Mouse (Mus musculus) neural tube, embryonic 12.5 days (tissue): ENCODE data around the gene Il4ra. TPM values are rescaled to one million over a fixed set of nuclear protein-coding genes. Genes with fewer than 3 reads are reported as not detected.

Source experiments
- ATAC-seq: fragments of 200-750 bp; cut with Nextera tagmentation; 2 replicates; pipeline ENCODE4 v1.8.0; 2017; ENCODE audit warnings: low read depth, mild to moderate bottlenecking, moderate TSS enrichment, moderate library complexity; ENCODE audit not compliant: low FRiP score
- H3K27ac ChIP-seq: fragments of 300-500 bp; sonication (generic); 2 replicates; pipeline ENCODE4 v1.5.1; 2016
- H3K27me3 ChIP-seq: fragments of 300-500 bp; sonication (generic); replicated peaks from 2 replicates; pipeline ENCODE4 v1.6.1; 2016; ENCODE audit warnings: mild to moderate bottlenecking
- H3K36me3 ChIP-seq: fragments of 300-500 bp; sonication (generic); 2 replicates; pipeline ENCODE4 v1.6.1; 2016; ENCODE audit warnings: mild to moderate bottlenecking
- H3K4me1 ChIP-seq: fragments of 300-500 bp; sonication (generic); 2 replicates; pipeline ENCODE4 v1.6.1; 2016
- H3K4me2 ChIP-seq: fragments of 300-500 bp; sonication (generic); replicated peaks from 2 replicates; pipeline ENCODE4 v1.6.1; 2016; ENCODE audit warnings: mild to moderate bottlenecking
- H3K4me3 ChIP-seq: fragments of 300-500 bp; sonication (generic); 2 replicates; pipeline ENCODE4 v1.5.1; 2016
- H3K9ac ChIP-seq: fragments of 300-500 bp; sonication (generic); 2 replicates; pipeline ENCODE4 v1.6.1; 2016; ENCODE audit warnings: mild to moderate bottlenecking
- H3K9me3 ChIP-seq: fragments of 300-500 bp; sonication (generic); 2 replicates; pipeline ENCODE4 v1.6.1; 2016; ENCODE audit warnings: mild to moderate bottlenecking
- WGBS: fragments of 180-500 bp; shearing (Covaris S2); methylation state at CpG from one replicate; pipeline ENCODE4 v1.1.7; 2016; 5-methylcytosine and 5-hydroxymethylcytosine counted together
- polyA plus RNA-seq: library from polyadenylated mRNA; unstranded; fragments of >200 nt; fragmentation: Nextera tagmentation; extraction: Ambion mirVana; gene quantifications from 2 replicates; pipeline ENCODE4 v1.2.1, GENCODE M21; 2016

Gene Il4ra
- polyA plus RNA-seq, 1 experiment from 2014 or later, result 5.1 TPM

- no peak for ATAC-seq
- Histone ChIP-seq H3K36me3 (no peaks in the 10 kb centered on the region; the same call in 1 of the 2 replicates), H3K4me2 (no peak overlapping the region), H3K9me3 (no peaks in the 10 kb centered on the region), H3K4me3 (no peak overlapping the region), H3K27ac (no peak overlapping the region), H3K27me3 (no peaks in the 10 kb centered on the region), H3K4me1 (peaks cover 3% of the 10 kb centered on the region), H3K9ac (no peak overlapping the region)
- 86% methylated on average over 3 of the region's 3 CpGs for WGBS
These were observed 11.2 kb downstream of the Il4ra start for GRCm38 (mm10) chr7:125563093-125563492.

GRCm38 (mm10) chr7:125564316-125565024, 12.6 kb downstream of the Il4ra start:
- 79% methylated on average over 11 of the region's 11 CpGs for WGBS
- H3K27me3 ChIP-seq, result no peaks in the 10 kb centered on the region
- no peak overlapping the region for H3K4me2 ChIP-seq
- no peaks in the 10 kb centered on the region for H3K9me3 ChIP-seq
- no peak for ATAC-seq
- H3K27ac ChIP-seq, result no peak overlapping the region
- H3K36me3 ChIP-seq, result no peaks in the 10 kb centered on the region; the same call in 1 of the 2 replicates
- peaks cover 3% of the 10 kb centered on the region for H3K4me1 ChIP-seq
- H3K9ac ChIP-seq, result no peak overlapping the region
- H3K4me3 ChIP-seq, result no peak overlapping the region

- no peaks in the 10 kb centered on the region for H3K27me3 ChIP-seq
- H3K36me3 ChIP-seq, result no peaks in the 10 kb centered on the region; the same call in 1 of the 2 replicates
- no peak overlapping the region for H3K27ac ChIP-seq
- ATAC-seq, result no peak
- 48% methylated on average over 12 of the region's 12 CpGs for WGBS
- H3K9ac ChIP-seq, result no peak overlapping the region
- H3K9me3 ChIP-seq, result no peaks in the 10 kb centered on the region
- no peak overlapping the region for H3K4me3 ChIP-seq
- peaks cover 3% of the 10 kb centered on the region for H3K4me1 ChIP-seq
- no peak overlapping the region for H3K4me2 ChIP-seq
These were observed 13.8 kb downstream of the Il4ra start for GRCm38 (mm10) chr7:125565516-125566285.

GRCm38 (mm10) chr7:125566420-125566819, 14.5 kb downstream of the Il4ra start:
- Histone ChIP-seq H3K27me3 (no peaks in the 10 kb centered on the region), H3K27ac (no peak overlapping the region), H3K36me3 (no peaks in the 10 kb centered on the region; the same call in 1 of the 2 replicates), H3K4me1 (peaks cover 3% of the 10 kb centered on the region), H3K4me3 (no peak overlapping the region), H3K4me2 (no peak overlapping the region), H3K9me3 (no peaks in the 10 kb centered on the region), H3K9ac (no peak overlapping the region)
- ATAC-seq, result no peak
- WGBS, result 75% methylated on average over 2 of the region's 2 CpGs

DNA sequence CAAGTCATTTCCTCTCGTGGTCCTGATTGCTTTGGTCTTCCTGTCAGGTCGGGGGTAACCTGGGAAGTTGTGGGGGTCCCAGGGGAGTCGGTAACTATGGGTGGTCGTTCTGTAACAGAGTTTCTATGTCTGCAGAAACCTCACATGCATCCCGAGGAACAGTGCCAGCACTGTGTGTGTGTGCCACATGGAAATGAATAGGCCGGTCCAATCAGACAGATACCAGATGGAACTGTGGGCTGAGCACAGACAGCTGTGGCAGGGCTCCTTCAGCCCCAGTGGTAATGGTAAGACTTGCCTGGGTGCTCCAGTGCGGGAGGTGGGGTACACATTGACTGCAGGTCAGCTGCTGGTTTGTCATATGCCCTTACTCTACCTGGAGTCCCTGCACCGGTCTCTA, 17.0 kb downstream of the Il4ra start:
- WGBS, result 86% methylated on average over 8 of the region's 8 CpGs
- peaks cover 3% of the 10 kb centered on the region for H3K4me1 ChIP-seq
- no peak for ATAC-seq

GRCm38 (mm10) chr7:125571891-125572290, 20.0 kb downstream of the Il4ra start:
- 0 out of 2 replicates have a peak, but pooled peaks have one; percentile 14 for ATAC-seq
- Histone ChIP-seq H3K4me2 (no peak overlapping the region), H3K27me3 (no peaks in the 10 kb centered on the region), H3K9me3 (no peaks in the 10 kb centered on the region), H3K4me1 (no peaks in the 10 kb centered on the region; the same call in 1 of the 2 replicates), H3K36me3 (no peaks in the 10 kb centered on the region), H3K9ac (no peak overlapping the region), H3K27ac (no peak overlapping the region), H3K4me3 (no peak overlapping the region)
- WGBS, result 72% methylated on average over 19 of the region's 19 CpGs

More for the DNA sequence above, 17.0 kb downstream of the Il4ra start:
- no peaks in the 10 kb centered on the region; the same call in 1 of the 2 replicates for H3K36me3 ChIP-seq
- H3K27ac ChIP-seq, result no peak overlapping the region
- no peak overlapping the region for H3K9ac ChIP-seq
- H3K9me3 ChIP-seq, result no peaks in the 10 kb centered on the region
- no peaks in the 10 kb centered on the region for H3K27me3 ChIP-seq
- no peak overlapping the region for H3K4me2 ChIP-seq
- H3K4me3 ChIP-seq, result no peak overlapping the region

DNA sequence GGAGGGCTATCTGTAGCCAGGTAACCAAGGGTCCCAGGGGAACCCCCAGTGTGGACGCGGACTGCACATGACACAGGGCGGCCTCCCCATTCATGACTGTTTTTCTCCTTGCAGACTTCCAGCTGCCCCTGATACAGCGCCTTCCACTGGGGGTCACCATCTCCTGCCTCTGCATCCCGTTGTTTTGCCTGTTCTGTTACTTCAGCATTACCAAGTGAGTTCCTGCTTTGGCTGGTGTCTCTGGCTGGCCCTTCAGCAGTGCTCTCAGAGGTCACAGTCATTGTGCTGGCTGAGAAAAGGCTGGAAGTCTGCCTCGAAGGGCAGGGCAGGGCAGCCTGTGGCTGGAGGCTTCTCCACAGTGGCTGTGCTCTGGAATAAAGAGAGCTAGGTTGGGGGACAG, 20.8 kb downstream of the Il4ra start:
- H3K9ac ChIP-seq, result no peak overlapping the region
- H3K27ac ChIP-seq, result no peak overlapping the region
- H3K27me3 ChIP-seq, result no peaks in the 10 kb centered on the region
- H3K4me1 ChIP-seq, result peaks cover 7% of the 10 kb centered on the region; the same call in 1 of the 2 replicates
- WGBS, result 84% methylated on average over 6 of the region's 6 CpGs
- no peak for ATAC-seq
- H3K4me2 ChIP-seq, result no peak overlapping the region
- no peaks in the 10 kb centered on the region for H3K9me3 ChIP-seq
- H3K4me3 ChIP-seq, result no peak overlapping the region
- H3K36me3 ChIP-seq, result no peaks in the 10 kb centered on the region

- H3K36me3 ChIP-seq, result no peaks in the 10 kb centered on the region
- 79% methylated on average over 2 of the region's 2 CpGs for WGBS
- no peak for ATAC-seq
- no peak overlapping the region for H3K4me3 ChIP-seq
- peaks cover 7% of the 10 kb centered on the region; the same call in 1 of the 2 replicates for H3K4me1 ChIP-seq
- H3K9ac ChIP-seq, result no peak overlapping the region
- no peaks in the 10 kb centered on the region for H3K9me3 ChIP-seq
- no peak overlapping the region for H3K4me2 ChIP-seq
- H3K27me3 ChIP-seq, result no peaks in the 10 kb centered on the region
- no peak overlapping the region for H3K27ac ChIP-seq
These were observed 21.9 kb downstream of the Il4ra start for GRCm38 (mm10) chr7:125573849-125574248.

- H3K27me3 ChIP-seq, result no peaks in the 10 kb centered on the region
- ATAC-seq, result no peak
- H3K9ac ChIP-seq, result no peak overlapping the region
- no peaks in the 10 kb centered on the region for H3K36me3 ChIP-seq
- H3K4me2 ChIP-seq, result no peak overlapping the region
- H3K4me1 ChIP-seq, result peaks cover 7% of the 10 kb centered on the region; the same call in 1 of the 2 replicates
- no peak overlapping the region for H3K4me3 ChIP-seq
- H3K9me3 ChIP-seq, result no peaks in the 10 kb centered on the region
- 90% methylated on average over 3 of the region's 3 CpGs for WGBS
- no peak overlapping the region for H3K27ac ChIP-seq
These were observed 22.9 kb downstream of the Il4ra start for GRCm38 (mm10) chr7:125574832-125575231.

- H3K4me3 ChIP-seq, result no peak overlapping the region
- 93% methylated on average over 16 of the region's 16 CpGs for WGBS
- H3K4me1 ChIP-seq, result peaks cover 9% of the 10 kb centered on the region
- H3K36me3 ChIP-seq, result no peaks in the 10 kb centered on the region
- no peak overlapping the region for H3K4me2 ChIP-seq
- no peak for ATAC-seq
- no peak overlapping the region for H3K9ac ChIP-seq
- H3K27ac ChIP-seq, result no peak overlapping the region
- no peaks in the 10 kb centered on the region for H3K9me3 ChIP-seq
- no peaks in the 10 kb centered on the region for H3K27me3 ChIP-seq
These were observed 24.0 kb downstream of the Il4ra start for GRCm38 (mm10) chr7:125575738-125576540.

DNA sequence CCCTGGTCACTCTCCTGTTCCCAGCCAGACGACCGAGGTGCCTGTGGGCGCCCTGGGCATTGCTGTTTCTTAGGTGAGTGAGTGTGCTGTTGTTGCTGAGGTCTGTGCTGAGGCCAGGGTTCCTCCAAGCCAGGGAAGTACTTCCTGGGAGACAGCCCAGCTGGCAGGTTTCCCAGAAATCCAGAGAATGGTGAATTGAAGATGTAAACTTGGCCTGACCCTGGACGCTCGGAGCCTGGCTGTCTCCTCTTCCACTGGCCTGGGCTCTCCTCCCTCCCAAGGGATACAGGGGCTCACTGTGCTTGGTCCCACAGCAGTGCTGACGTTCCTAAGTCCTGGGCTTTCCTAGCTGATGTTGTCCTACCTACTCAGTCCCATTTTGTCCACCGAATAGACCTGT, 25.1 kb downstream of the Il4ra start:
- H3K27ac ChIP-seq, result no peak overlapping the region
- no peak overlapping the region for H3K4me3 ChIP-seq
- H3K27me3 ChIP-seq, result no peaks in the 10 kb centered on the region
- no peak overlapping the region for H3K4me2 ChIP-seq
- H3K4me1 ChIP-seq, result peaks cover 13% of the 10 kb centered on the region
- ATAC-seq, result no peak
- no peaks in the 10 kb centered on the region for H3K36me3 ChIP-seq
- H3K9me3 ChIP-seq, result no peaks in the 10 kb centered on the region
- H3K9ac ChIP-seq, result no peak overlapping the region
- 85% methylated on average over 7 of the region's 7 CpGs for WGBS
